Mouse (Mus musculus) mammary gland, adult 2 months (tissue): ENCODE measurements around the gene Gm4763. TPM values are rescaled to one million over a fixed set of nuclear protein-coding genes. Genes with fewer than 3 reads are reported as not detected.

ENCODE experiments used
- polyA plus RNA-seq: library from polyadenylated mRNA; depleted of rRNA; stranded (reverse); fragments of >200 nt; gene quantifications from 2 replicates; pipeline ENCODE4 v1.2.3, GENCODE M21; 2012; ENCODE audit warnings: low replicate concordance; rRNA removed

Gene Gm4763
- polyA plus RNA-seq, result not detected in 2 replicates

DNA sequence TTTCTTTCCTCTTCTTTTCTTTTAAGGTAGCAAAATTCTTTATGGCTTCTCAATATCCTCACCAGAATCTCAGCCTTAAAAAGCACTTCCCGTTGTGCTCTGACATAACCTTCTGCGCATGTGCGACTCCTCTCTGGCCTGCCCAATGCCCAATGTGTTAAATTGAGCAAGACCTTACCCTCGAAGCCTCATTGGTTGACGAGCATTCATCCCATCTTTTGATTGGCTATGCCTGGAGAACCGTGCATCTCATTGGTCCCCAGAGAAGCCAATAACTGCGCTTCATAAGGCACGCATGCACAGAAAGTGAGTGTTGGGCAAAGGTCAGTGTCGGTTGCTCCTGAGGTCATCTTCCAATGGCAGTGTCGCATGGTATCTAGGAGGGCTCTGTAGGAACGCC, at the start of gene Gm4763:
Gm4763 (minus strand) TSS at position 101 of the 400 bp plus-strand sequence.

DNA sequence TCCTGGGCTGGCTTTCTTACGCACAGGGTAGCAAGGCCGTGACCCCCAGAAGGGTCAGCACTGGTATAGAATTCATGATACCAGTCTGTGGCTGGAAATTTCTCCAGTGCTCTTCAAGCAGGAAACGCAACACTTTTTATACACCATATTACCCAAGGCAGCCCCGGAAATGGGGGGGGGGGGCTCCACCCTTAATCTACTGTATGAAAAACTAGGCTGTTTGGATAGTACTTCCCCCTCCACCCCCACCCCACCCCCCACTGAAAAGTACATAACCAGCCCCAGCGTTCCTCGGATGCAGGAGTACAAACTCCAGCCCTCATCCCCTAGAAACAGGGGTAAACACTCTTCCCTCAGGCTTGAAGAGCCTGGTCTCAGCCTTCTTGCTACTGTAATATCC, 33.5 kb upstream of the Gm4763 start, which contains the start of gene Cd177:
Cd177 (minus strand) TSS at position 101 of the 400 bp plus-strand sequence.

DNA sequence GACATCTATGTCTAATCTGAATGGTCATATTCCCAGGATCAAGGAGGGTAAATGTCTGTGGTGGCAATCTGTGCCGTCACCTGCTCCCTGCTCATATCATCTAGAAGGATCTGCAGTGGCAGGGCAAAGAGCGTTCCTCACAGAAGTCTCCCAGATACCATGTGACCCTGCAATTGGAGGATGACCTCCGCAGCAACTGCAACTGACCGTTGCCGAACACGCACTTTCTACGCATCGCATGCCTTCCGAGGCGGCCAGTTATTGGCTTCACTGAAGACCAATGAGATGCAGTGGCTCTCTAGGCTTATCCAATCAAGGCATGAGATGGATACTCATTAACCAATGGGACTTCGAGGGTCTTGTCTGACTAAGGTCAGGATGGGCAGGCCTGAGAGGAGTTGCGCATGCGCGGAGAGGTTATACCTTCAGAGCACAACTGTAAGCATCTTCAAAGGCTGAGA, 17.8 kb downstream of the Gm4763 start, which contains the start of gene BC049730:
BC049730 (plus strand) TSS at position 411 of the 461 bp plus-strand sequence.

DNA sequence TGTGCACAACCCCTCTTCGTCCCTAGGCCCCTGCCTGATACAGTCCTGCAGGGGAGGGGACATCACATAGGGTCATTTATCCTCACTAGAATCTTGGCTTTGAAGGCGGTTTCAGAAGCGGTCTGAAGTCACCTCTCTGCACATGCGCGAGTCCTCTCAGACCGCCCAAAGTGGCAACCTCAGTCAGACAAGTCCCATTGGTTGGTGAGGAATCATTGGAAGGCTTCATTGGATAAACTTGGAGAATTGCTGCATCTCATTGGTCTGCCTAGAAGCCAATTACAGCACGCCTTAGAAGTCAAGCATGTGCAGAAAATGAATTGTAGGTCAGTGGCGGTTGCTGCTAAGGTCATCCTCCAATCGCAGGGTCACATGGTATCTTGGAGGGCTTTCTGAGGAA, 50.1 kb downstream of the Gm4763 start, which contains the start of gene Tex101:
Tex101 (minus strand) TSS at position 101 of the 400 bp plus-strand sequence.

Other genes starting within 250 kb of the Gm4763 start
- 12.6 and 19.7 TPM in 2 replicates for gene Cadm4, start 244.9 kb downstream of the Gm4763 start, polyA plus RNA-seq
- gene Zfp428, start 219.9 kb downstream of the Gm4763 start, polyA plus RNA-seq, result 4.9 and 17.5 TPM in 2 replicates
- gene AC161166.1, start 214.5 kb downstream of the Gm4763 start, polyA plus RNA-seq, result not detected in 2 replicates
- gene Irgq, start 196.2 kb downstream of the Gm4763 start, polyA plus RNA-seq, result 19.0 and 20.6 TPM in 2 replicates
- gene Pinlyp, start 180.8 kb downstream of the Gm4763 start, polyA plus RNA-seq, result 0.23 and 0.34 TPM in 2 replicates
- 40.5 and 54.7 TPM in 2 replicates for gene Xrcc1, start 180.6 kb downstream of the Gm4763 start, polyA plus RNA-seq
- gene Ethe1, start 139.4 kb downstream of the Gm4763 start, polyA plus RNA-seq, result 25.3 and 33.7 TPM in 2 replicates
- gene Zfp575, start 139.3 kb downstream of the Gm4763 start, polyA plus RNA-seq, result 0.22 and 0.80 TPM in 2 replicates
- 3.0 and 6.6 TPM in 2 replicates for gene Phldb3, start 116.1 kb downstream of the Gm4763 start, polyA plus RNA-seq
- 7.3 and 8.8 TPM in 2 replicates for gene Lypd3, start 90.4 kb downstream of the Gm4763 start, polyA plus RNA-seq
- gene Tex101, start 50.2 kb downstream of the Gm4763 start, polyA plus RNA-seq, result not detected in 2 replicates
- not detected in 2 replicates for gene BC049730, start 17.7 kb downstream of the Gm4763 start, polyA plus RNA-seq
- gene Cd177, start 33.4 kb upstream of the Gm4763 start, polyA plus RNA-seq, result 0.41 and 0.66 TPM in 2 replicates
- 0.19 and 0.30 TPM in 2 replicates for gene Ceacam10, start 50.3 kb upstream of the Gm4763 start, polyA plus RNA-seq
- gene Gm9844, start 135.3 kb upstream of the Gm4763 start, polyA plus RNA-seq, result 2.9 and 4.6 TPM in 2 replicates
- 0.23 TPM in 1 of 2 replicates, not detected in the other for gene Lypd4, start 143.0 kb upstream of the Gm4763 start, polyA plus RNA-seq
- 0.09 TPM in 1 of 2 replicates, not detected in the other for gene Dmrtc2, start 143.1 kb upstream of the Gm4763 start, polyA plus RNA-seq
- gene Rps19, start 157.5 kb upstream of the Gm4763 start, polyA plus RNA-seq, result 631 and 672 TPM in 2 replicates
- gene Cd79a, start 170.5 kb upstream of the Gm4763 start, polyA plus RNA-seq, result 227 and 413 TPM in 2 replicates
- 431 and 893 TPM in 2 replicates for gene Arhgef1, start 176.0 kb upstream of the Gm4763 start, polyA plus RNA-seq
- gene Gm4881, start 217.6 kb upstream of the Gm4763 start, polyA plus RNA-seq, result not detected in 2 replicates
- gene Rabac1, start 245.8 kb upstream of the Gm4763 start, polyA plus RNA-seq, result 616 and 766 TPM in 2 replicates